Mouse (Mus musculus) limb, embryonic 14.5 days (tissue): ENCODE measurements around the gene Kansl1. TPM values are rescaled to one million over a fixed set of nuclear protein-coding genes. Genes with fewer than 3 reads are reported as not detected.

Source experiments
- ATAC-seq: fragments of 200-750 bp; cut with Nextera tagmentation; 2 replicates; pipeline ENCODE4 v1.8.0; 2017; ENCODE audit warnings: low read depth, moderate number of reproducible peaks, moderate TSS enrichment; ENCODE audit not compliant: low FRiP score
- DNase-seq: peaks from one replicate; pipeline ENCODE4 v3.0.0-alpha.2; 2015; ENCODE audit warnings: low spot score
- H3K27ac ChIP-seq: fragments of 300-500 bp; sonication (generic); replicated peaks from 2 replicates; pipeline ENCODE4 v1.5.1; 2014; ENCODE audit warnings: low read depth, mild to moderate bottlenecking, low read length, moderate library complexity, mixed read lengths
- H3K27me3 ChIP-seq: fragments of 300-500 bp; sonication (generic); 2 replicates; pipeline ENCODE4 v1.6.1; 2014; ENCODE audit warnings: low read length, mixed read lengths; ENCODE audit not compliant: control insufficient read depth, insufficient read depth
- H3K36me3 ChIP-seq: fragments of 300-500 bp; sonication (generic); 2 replicates; pipeline ENCODE4 v1.6.1; 2014; ENCODE audit warnings: mild to moderate bottlenecking, low read length, moderate library complexity, mixed read lengths; ENCODE audit not compliant: control insufficient read depth, insufficient read depth
- H3K4me1 ChIP-seq: fragments of 300-500 bp; sonication (generic); 2 replicates; pipeline ENCODE4 v1.6.1; 2014; ENCODE audit warnings: antibody characterized with exemption, low read length, mixed read lengths; ENCODE audit not compliant: control insufficient read depth, insufficient read depth
- H3K4me2 ChIP-seq: fragments of 300-500 bp; sonication (generic); replicated peaks from 2 replicates; pipeline ENCODE4 v1.6.1; 2014; ENCODE audit warnings: low read depth, mild to moderate bottlenecking, low read length, moderate library complexity; ENCODE audit not compliant: severe bottlenecking
- H3K4me3 ChIP-seq: fragments of 300-500 bp; sonication (generic); replicated peaks from 2 replicates; pipeline ENCODE4 v1.5.1; 2014; ENCODE audit warnings: low read length
- H3K9ac ChIP-seq: fragments of 300-500 bp; sonication (generic); 2 replicates; pipeline ENCODE4 v1.6.1; 2014; ENCODE audit warnings: mild to moderate bottlenecking, low read depth, low read length, moderate library complexity; ENCODE audit not compliant: severe bottlenecking
- H3K9me3 ChIP-seq: fragments of 300-500 bp; sonication (generic); 2 replicates; pipeline ENCODE4 v1.6.1; 2016; ENCODE audit warnings: low read length; ENCODE audit not compliant: control insufficient read depth
- POLR2A ChIP-seq: fragments of 200-500 bp; IDR thresholded peaks from 2 replicates; pipeline ENCODE4 v1.8.0; 2012; ENCODE audit warnings: inconsistent platforms, mild to moderate bottlenecking, moderate library complexity, borderline replicate concordance; ENCODE audit not compliant: insufficient read depth, insufficient read length; ENCODE audit errors: extremely low read depth
- whole genome bisulfite sequencing: fragments of 180-500 bp; shearing (Covaris S2); extraction: QIAGEN DNeasy Blood & Tissue Kit; methylation state at CpG from one replicate; pipeline ENCODE4 v1.1.7; 2014; 5-methylcytosine and 5-hydroxymethylcytosine counted together
- polyA plus RNA-seq, 2 experiments: library from polyadenylated mRNA; depleted of rRNA in 1 of 2; stranded (reverse) in 1 of 2; unstranded in 1 of 2; fragments of >200 nt; fragmentation: Nextera tagmentation in 1 of 2; extraction: Ambion mirVana in 1 of 2; gene quantifications; 2 replicates each; pipeline versions ENCODE4 v1.2.1 to v1.2.3; 2012 to 2014

Gene Kansl1
- polyA plus RNA-seq, 2 experiments = 27.0 to 91.7 TPM

GRCm38 (mm10) chr11:104367486-104368190 is 101.0 kb downstream of the Kansl1 start:
- no peak overlapping the region for H3K4me2 ChIP-seq
- 91% methylated on average over 5 of the region's 5 CpGs for WGBS
- H3K4me3 ChIP-seq = no peak overlapping the region
- H3K9me3 ChIP-seq = no peaks in the 10 kb centered on the region
- TF ChIP-seq POLR2A = no peak
- H3K27me3 ChIP-seq = no peaks in the 10 kb centered on the region
- peaks cover 39% of the 10 kb centered on the region for H3K36me3 ChIP-seq
- H3K27ac ChIP-seq = no peak overlapping the region
- no peak for DNase-seq
- no peak overlapping the region for H3K9ac ChIP-seq
- H3K4me1 ChIP-seq = no peaks in the 10 kb centered on the region
- ATAC-seq = no peak

GRCm38 (mm10) chr11:104363823-104364600 is 104.6 kb downstream of the Kansl1 start:
- Histone ChIP-seq H3K4me1 (no peaks in the 10 kb centered on the region), H3K36me3 (peaks cover 36% of the 10 kb centered on the region), H3K9me3 (no peaks in the 10 kb centered on the region), H3K4me3 (no peak overlapping the region), H3K27me3 (no peaks in the 10 kb centered on the region), H3K9ac (no peak overlapping the region), H3K4me2 (no peak overlapping the region), H3K27ac (no peak overlapping the region)
- TF ChIP-seq POLR2A = no peak
- DNase-seq (no peak), ATAC-seq (no peak)
- WGBS = 92% methylated on average over 2 of the region's 2 CpGs

GRCm38 (mm10) chr11:104362704-104363103 is 106.0 kb downstream of the Kansl1 start:
- 78% methylated on average over 1 of the region's 1 CpGs for WGBS
- Histone ChIP-seq H3K9me3 (no peaks in the 10 kb centered on the region), H3K27me3 (no peaks in the 10 kb centered on the region), H3K36me3 (peaks cover 26% of the 10 kb centered on the region), H3K4me3 (no peak overlapping the region), H3K27ac (no peak overlapping the region), H3K4me2 (no peak overlapping the region), H3K4me1 (no peaks in the 10 kb centered on the region), H3K9ac (no peak overlapping the region)
- DNase-seq (no peak), ATAC-seq (no peak)
- TF ChIP-seq POLR2A = no peak

DNA sequence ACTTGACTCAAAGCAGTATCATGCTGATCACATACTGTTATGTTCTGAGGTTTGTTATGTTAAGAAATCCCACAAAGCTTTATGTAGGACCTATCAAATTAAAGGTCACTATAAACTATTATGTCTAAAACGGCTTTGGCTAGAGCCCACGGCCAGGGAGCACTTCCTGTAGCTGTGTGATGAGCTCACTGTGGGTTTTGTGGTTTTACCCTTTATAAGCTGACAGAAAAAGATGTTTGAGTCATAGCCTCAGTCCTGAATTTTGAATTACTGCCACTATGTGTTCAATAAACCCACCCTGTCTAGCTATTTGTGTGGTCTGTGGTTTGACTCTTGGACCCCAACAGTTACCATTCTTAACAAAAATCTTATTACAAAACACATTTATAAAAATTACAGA is 106.9 kb downstream of the Kansl1 start:
- WGBS = 33% methylated on average over 2 of the region's 2 CpGs
- no peak for TF ChIP-seq POLR2A
- no peak overlapping the region for H3K4me2 ChIP-seq

DNA sequence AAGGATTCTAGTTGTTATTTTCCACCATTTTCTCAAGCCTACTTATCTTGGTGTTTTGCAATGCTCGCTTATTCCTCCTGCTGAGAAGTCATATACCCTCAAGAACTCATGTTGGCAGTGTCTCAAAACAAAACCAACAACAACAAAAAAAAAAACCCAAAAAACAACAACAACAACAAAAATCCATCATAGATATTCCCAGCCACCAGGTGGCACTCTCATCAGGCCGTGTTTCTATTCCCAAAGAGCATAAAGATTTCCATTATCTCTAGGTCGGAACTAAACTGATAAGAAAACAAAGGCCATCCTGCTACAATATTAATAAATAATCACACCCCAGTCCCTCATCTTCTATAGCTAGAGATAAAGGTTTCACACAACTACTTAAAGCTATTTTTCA is 121.7 kb downstream of the Kansl1 start:
- no peaks in the 10 kb centered on the region for H3K4me1 ChIP-seq

More for the DNA sequence above, 106.9 kb downstream of the Kansl1 start:
- no peak overlapping the region for H3K27ac ChIP-seq
- no peaks in the 10 kb centered on the region for H3K4me1 ChIP-seq
- H3K9ac ChIP-seq = no peak overlapping the region
- no peak for DNase-seq
- H3K27me3 ChIP-seq = no peaks in the 10 kb centered on the region
- no peak for ATAC-seq
- H3K36me3 ChIP-seq = peaks cover 32% of the 10 kb centered on the region
- no peak overlapping the region for H3K4me3 ChIP-seq
- no peaks in the 10 kb centered on the region for H3K9me3 ChIP-seq

More for the DNA sequence above, 121.7 kb downstream of the Kansl1 start:
- no peaks in the 10 kb centered on the region for H3K9me3 ChIP-seq
- no peak overlapping the region for H3K4me3 ChIP-seq
- H3K36me3 ChIP-seq = peaks cover 68% of the 10 kb centered on the region
- H3K9ac ChIP-seq = no peak overlapping the region
- H3K4me2 ChIP-seq = no peak overlapping the region
- DNase-seq (no peak), ATAC-seq (no peak)
- no peak for TF ChIP-seq POLR2A
- H3K27me3 ChIP-seq = no peaks in the 10 kb centered on the region
- no peak overlapping the region for H3K27ac ChIP-seq
- 78% methylated on average over 3 of the region's 3 CpGs for WGBS
